ENCODE assay signal across 18 mouse cellular contexts in the genomic region with DNA sequence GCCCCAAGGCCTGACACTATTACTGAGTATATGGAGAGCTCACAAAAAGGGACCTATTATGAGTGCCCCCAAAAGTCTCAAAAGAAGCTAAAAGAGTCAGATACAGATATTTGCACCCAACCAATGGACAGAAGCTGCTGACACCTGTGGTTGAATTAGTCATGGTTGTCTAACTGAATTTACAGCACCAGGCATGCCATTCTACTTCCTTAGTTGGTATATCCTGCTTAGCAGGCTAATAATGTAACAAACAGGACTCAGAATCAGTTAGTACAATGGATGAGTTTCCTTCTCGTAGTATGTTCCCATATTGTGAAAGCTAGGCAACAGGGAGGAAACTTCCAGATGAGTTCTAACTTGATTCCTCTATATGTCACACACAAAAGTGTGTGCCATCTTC.
"Had no signal": no experiment of that assay in that cellular context is flagged by ENCODE, and none has a peak within 500 bp of the region (broad histone marks: within the 10 kb centered on the region; RNA-seq: fewer than 3 reads in every experiment).

No protein-coding gene starts in this region.

- H3K4me3 ChIP-seq: megakaryocyte, embryonic 14.5 days; midbrain, embryonic 13.5 days; midbrain, embryonic 15.5 days; neural tube, embryonic 13.5 days; neural tube, embryonic 15.5 days had no signal

- H3K4me1 ChIP-seq: midbrain, embryonic 13.5 days; midbrain, embryonic 15.5 days; neural tube, embryonic 13.5 days; neural tube, embryonic 15.5 days had no signal

- DNase-seq: lung, adult 18-20 months; lung, embryonic 14.5 days; lung, postnatal 10 days; lung, postnatal 4 days; retina, postnatal 1 day; right cerebral cortex, adult 18-20 months; right cerebral cortex, postnatal 25 days; right cerebral cortex, postnatal 4 days; spleen, adult 18-20 months; thymus, adult 18-20 months; thymus, postnatal 14 days; thymus, postnatal 36 days had no signal

- H3K9me3 ChIP-seq: megakaryocyte, embryonic 14.5 days; midbrain, embryonic 13.5 days; midbrain, embryonic 15.5 days; neural tube, embryonic 13.5 days; neural tube, embryonic 15.5 days had no signal

- ATAC-seq: midbrain, embryonic 13.5 days; midbrain, embryonic 15.5 days had no signal

- H3K27ac ChIP-seq: midbrain, embryonic 13.5 days; midbrain, embryonic 15.5 days; neural tube, embryonic 13.5 days; neural tube, embryonic 15.5 days had no signal

- H3K36me3 ChIP-seq: midbrain, embryonic 13.5 days; midbrain, embryonic 15.5 days; neural tube, embryonic 13.5 days; neural tube, embryonic 15.5 days had no signal

- H3K27me3 ChIP-seq: megakaryocyte, embryonic 14.5 days; midbrain, embryonic 13.5 days; midbrain, embryonic 15.5 days; neural tube, embryonic 13.5 days; neural tube, embryonic 15.5 days had no signal

- H3K4me2 ChIP-seq: lung, embryonic 14.5 days; midbrain, embryonic 11.5 days; midbrain, embryonic 13.5 days; midbrain, embryonic 15.5 days; neural tube, embryonic 13.5 days; neural tube, embryonic 15.5 days had no signal

- H3K9ac ChIP-seq: lung, embryonic 14.5 days; midbrain, embryonic 13.5 days; midbrain, embryonic 15.5 days; neural tube, embryonic 13.5 days; neural tube, embryonic 15.5 days had no signal
